Mouse (Mus musculus) adrenal gland, adult (tissue): ENCODE measurements around the gene Pla2g12b.
"Not testable (repeated sequence)": the region's sequence is repeated elsewhere in the genome, so short reads cannot be mapped to it uniquely, and the experiment has no call there.

Source experiments
- DNase-seq, 2 experiments: peaks; one replicate each; pipeline ENCODE4 v3.0.0; 2022 to 2023; ENCODE audit warnings: low spot score in 1 of 2; ENCODE audit not compliant: inconsistent age in 2 of 2

Pla2g12b gene

GRCm38 (mm10) chr10:59402899-59403792 is at the start of gene Pla2g12b:
Pla2g12b (plus strand) TSS chr10:59403660.
- DNase-seq, result no peak

DNA sequence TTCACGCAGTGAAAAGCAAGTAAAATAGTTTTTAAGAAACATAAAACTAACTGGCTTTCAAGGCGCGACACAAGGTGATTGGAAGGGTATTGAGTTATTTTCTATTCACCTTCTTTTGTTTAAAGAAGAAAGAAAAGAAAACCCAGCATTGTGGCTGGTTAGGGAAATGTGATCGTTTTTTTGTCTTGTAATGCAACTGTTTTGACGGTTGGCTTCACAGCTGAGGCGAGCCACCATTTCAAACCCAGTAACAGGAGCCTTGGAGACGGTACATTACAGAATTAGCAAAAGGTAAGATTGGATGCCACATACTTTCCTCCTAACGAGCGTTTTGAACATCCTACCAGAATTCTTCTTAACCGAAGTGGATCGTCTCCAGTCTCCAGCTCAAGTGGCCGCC is 49.3 kb upstream of the Pla2g12b start:
- no peak for DNase-seq

DNA sequence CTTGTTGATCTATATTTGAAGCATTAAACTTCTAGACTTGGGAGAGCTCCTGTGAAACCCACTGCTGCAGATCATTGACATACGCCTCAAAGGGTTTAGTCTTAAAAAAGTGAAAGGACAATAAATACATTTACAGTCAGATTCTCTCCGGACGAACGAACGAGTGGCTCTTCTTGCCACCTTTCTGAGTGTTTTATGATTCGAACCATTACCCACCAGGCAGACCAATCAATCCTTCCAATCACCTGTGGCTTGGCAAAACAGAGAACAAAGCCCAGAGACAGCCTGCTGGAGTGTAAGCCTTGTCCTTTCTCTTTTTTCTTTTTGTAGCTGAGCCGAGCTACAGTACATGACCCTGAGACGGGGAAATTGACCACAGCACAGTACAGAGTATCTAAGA is 48.4 kb upstream of the Pla2g12b start:
- DNase-seq, result no peak

DNA sequence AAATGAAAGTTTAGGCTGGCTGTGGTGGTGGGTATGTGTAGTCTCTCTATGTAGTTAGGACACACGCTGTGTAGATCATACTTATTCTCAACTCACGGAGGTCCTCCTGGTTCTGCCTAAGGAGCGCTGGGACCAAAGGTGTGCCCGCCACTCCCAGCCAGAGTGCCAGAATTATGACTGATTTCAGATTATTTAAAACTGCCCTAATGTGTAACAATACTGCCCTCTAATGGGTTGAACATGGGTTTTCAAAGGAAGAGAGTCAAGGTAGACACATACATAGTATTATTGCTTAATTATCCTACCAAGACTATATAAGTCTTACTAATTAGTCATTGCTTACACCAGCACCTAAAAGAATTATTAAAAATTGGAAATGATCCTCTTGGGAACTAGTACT is 44.7 kb upstream of the Pla2g12b start:
- no peak for DNase-seq

DNA sequence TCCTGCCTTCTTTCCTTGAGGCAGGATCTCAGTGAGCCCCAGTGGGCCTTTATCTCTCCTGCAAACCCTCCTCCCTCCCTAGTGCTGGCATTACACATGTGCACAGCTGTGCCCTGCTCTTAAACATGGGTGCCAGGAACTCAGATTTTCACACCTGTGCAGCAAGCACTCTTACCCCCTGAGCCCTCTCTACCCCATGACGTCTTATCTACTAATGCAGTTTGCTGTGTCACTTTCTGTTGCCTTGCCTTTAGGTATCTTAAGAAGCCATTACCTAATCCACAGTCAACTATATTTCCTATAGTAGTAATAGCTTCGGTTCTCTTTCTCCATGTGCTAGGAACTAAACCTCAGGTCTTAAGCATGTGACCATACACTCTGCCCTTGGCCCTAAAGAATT is 40.3 kb upstream of the Pla2g12b start:
- DNase-seq, result no peak

GRCm38 (mm10) chr10:59364551-59364950 is 38.9 kb upstream of the Pla2g12b start:
- DNase-seq, result no peak

- no peak for DNase-seq
These were observed 37.5 kb upstream of the Pla2g12b start for GRCm38 (mm10) chr10:59365804-59366589.

DNA sequence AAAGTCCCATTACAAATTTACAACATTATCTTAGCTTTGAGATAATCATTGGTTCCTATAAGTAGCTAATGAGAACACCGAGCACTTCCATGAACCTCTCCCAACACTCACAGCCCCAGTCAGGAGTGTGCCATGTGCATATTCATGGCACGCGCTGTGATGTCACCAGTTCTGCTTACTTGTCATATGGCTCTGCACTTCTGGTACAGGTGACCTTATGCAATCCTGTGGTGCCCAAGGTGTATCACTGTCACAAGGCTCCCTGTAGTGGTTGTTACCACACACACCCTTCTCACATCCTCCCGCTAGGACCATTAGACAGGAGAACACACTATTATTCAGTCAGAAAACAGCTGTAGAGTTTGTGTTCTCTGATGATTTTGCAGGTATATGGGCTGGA is 36.7 kb upstream of the Pla2g12b start:
- DNase-seq, result no peak

DNA sequence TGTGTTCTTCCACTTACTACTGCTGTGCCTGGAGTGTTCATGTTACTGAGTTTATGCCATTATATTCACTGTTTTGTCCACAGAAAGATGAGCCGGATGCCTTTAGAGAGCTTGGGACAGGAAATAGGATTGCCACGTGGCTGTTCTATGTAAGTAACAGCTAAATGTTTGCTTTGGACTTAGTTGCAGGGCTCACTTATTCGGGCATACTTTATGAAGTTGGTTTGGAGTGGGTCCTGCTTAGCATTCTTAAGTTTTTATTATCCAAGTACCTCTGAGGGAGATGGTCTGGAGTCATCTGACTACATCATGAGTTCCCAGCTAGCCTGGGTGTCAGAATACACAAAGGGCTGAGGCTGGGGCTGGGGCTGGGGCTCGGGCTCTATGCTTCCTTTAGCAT is 36.3 kb upstream of the Pla2g12b start:
- no peak for DNase-seq

- DNase-seq, result no peak
These were observed 34.7 kb upstream of the Pla2g12b start for GRCm38 (mm10) chr10:59368729-59369128.

DNA sequence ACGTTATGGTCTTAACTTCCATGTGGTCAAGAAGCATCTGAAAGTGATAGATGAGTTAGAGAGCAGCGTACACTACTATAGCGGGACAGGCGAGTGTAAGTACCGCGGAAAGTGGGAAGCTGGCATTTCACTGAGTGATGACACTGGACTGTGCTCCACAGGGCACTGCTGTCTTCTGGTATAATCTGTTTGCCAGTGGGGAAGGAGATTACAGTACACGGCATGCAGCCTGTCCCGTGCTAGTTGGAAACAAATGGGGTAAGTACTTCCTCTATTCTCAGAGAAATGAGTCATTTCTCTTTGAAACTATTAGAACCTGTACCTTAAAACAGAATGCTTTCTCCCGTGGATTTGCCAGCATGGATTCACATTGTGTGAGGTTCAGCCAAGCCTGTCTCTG is 34.0 kb upstream of the Pla2g12b start:
- no peak for DNase-seq

GRCm38 (mm10) chr10:59377906-59378305 is 25.6 kb upstream of the Pla2g12b start:
- no peak for DNase-seq

- no peak for DNase-seq
These were observed 24.7 kb upstream of the Pla2g12b start for GRCm38 (mm10) chr10:59378728-59379127.

DNA sequence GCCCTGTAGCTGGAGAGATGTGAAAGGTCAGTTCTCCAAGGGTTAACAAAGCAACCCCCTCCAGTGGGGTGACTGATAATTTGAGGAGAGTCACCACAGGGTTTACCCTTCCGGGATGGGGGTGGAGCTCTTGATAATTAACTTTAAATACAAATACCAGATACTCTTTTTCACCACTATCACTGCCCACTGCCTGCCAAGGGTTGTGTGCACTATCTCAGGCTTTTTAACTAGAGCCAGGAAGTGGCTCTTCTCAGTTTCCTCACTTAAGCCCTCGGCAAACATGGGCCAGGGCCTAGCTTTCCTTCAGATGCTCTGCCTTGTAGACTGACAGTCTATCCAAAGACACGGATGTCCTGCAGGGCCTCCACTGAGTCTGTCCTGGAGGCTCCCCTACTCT is 23.5 kb upstream of the Pla2g12b start:
- DNase-seq, result no peak

DNA sequence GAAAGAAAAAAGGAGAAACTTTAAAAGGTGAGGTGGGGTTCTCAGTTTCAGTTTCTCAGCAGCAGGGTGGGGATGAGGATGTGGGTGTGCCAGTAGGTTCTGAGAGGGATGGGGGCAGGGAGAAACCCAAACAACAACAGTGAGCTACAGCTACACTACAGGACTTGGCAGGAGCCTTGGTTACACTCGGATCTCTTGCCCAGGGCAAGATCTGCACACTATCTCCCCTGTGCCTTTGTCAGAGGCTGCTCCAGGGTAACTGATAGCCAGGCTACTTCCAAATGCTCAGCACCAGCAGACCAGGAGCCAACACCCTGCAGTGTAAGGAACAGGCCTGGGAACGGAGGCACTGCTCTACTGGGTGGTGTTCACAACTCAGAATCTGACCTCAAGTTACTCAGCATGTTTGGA is 23.0 kb upstream of the Pla2g12b start:
- no peak for DNase-seq

DNA sequence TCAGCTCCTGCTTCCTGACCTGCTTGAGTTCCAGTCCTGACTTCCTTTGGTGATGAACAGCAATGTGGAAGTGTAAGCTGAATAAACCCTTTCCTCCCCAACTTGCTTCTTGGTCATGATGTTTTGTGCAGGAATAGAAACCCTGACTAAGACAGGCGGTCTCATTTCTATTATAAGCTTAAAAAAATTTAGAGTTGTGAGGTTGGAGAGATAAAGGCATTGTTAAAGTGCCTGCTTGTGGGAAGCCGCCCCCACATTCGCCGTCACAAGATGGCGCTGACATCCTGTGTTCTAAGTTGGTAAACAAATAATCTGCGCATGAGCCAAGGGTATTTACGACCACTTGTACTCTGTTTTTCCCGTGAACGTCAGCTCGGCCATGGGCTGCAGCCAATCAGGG is 21.9 kb upstream of the Pla2g12b start:
- DNase-seq, result not testable (repeated sequence)

DNA sequence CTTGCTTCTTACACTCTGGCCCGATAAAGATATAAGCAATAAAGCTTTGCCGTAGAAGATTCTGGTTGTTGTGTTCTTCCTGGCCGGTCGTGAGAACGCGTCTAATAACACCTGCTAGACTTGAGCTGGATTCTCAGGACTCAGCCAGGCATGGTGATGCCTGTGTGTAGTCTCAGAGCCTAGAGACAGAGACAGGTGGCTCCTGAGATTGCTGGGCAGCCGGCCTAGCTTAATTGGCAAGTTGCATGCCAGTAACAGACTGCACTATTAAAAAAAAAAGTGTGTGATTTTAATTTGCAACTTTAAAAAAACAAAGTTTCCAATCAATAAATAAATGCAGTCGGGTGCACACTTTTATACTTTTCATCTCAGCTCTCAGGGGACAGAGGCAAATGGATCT is 16.5 kb upstream of the Pla2g12b start:
- DNase-seq, result no peak

DNA sequence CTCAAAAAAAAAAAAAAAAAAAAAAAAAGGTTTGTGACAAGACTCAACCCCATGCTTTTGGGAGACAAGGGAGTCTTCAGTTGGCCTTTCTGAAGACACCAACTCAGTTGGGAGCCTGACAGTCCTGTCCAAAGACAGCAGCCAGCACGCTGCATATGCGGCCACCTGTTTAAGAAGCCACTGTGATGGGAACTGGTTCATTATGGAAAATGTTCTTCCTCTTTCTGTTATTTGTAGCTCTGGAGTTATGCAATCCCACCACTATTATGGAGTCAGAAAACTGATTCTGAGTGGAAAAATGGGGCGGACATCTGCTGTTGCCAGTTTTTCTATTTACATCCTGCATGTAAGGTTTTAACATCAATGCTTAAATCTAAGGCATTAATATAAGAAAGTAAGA is 13.8 kb upstream of the Pla2g12b start:
- DNase-seq, result no peak

- DNase-seq, result no peak
These were observed 11.6 kb upstream of the Pla2g12b start for GRCm38 (mm10) chr10:59391907-59392306.

- not testable (repeated sequence) for DNase-seq
These were observed 8.0 kb upstream of the Pla2g12b start, which contains the start of gene Gm10273 for GRCm38 (mm10) chr10:59395461-59395860. Gm10273 (plus strand) TSS chr10:59395632.

DNA sequence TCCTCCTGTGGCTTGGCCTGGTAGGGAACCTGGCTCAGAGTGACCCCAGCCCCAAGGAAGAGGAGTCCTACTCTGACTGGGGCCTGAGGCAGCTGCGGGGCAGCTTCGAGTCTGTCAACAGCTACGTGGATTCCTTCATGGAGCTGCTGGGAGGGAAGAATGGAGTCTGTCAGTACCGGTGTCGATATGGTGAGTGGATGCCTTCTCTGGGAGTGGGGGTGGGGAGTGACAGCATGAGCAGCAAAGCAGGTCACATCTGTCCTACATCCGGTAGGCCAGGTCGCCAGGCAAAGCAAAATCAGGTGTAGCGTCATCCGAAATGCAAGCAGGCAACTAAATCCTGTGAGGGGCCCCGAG is 311 bp downstream of the Pla2g12b start:
- no peak for DNase-seq

- DNase-seq, result no peak
These were observed 5.0 kb downstream of the Pla2g12b start for GRCm38 (mm10) chr10:59408499-59408898.
